Mouse (Mus musculus) liver, embryonic 14.5 days (tissue): ENCODE measurements at regions not wholly inside any gene's neighbourhood (a gene's known extent, or its start where the extent isn't known, plus 50 kb on each side); places are given as distances from the start of the nearest gene placed in this dataset.

ENCODE experiments used
- CTCF ChIP-seq: IDR thresholded peaks from 2 replicates; pipeline ENCODE4 v1.5.1; 2016; ENCODE audit warnings: antibody characterized with exemption, low read depth, control low read depth
- EP300 ChIP-seq: IDR thresholded peaks from 2 replicates; pipeline ENCODE4 v1.6.1; 2016; ENCODE audit warnings: antibody characterized with exemption, low read depth

DNA sequence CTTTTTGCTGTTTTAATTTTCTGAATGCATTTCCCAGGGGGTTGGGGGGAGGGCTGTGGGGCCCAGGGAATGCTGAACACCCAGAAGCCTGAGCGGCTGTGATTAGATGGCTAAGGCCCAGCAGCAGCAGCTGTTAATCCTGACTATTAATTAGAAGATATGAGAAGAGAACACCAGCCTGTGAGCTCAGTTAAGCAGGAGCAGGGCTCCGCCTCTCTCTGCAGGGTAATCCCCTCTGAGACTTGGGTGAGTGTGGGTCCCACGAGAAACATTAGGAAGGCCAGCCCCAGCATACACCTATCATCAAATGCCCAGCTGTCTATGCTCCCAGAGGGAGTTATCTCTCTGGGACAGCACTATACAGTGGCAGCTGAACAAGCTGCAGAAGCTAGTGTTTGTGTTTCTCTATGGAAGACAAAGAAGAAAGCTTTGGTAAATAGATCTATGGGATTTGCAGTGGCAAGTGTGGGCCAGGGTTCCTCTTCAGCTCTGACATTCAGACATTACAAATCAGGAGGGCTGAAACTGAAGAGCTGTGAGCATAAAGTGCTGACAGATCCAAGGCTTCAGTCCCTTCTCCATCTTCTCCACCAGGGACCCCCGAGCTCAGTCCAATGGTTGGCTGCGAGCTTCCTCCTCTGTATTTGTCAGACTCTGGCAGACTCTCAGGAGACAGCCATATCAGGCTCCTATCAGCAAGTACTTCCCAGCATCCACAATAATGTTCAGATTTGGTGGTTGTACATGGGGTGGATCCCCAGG lies 781.9 kb downstream of the Gm9195 start:
- TF ChIP-seq CTCF (no peak), EP300 (no peak)
